Mouse (Mus musculus) cerebellum, adult 2 months (tissue): ENCODE results near the gene Ubqln5. TPM values are rescaled to one million over a fixed set of nuclear protein-coding genes. Genes with fewer than 3 reads are reported as not detected.

Experiments used
- DNase-seq, 2 experiments: peaks; one replicate each; pipeline ENCODE4 v3.0.0; 2021
- H3K27ac ChIP-seq: fragments of 200-500 bp; 2 replicates; pipeline ENCODE4 v1.5.1; 2012; ENCODE audit warnings: low read length, control low read depth, inconsistent platforms; ENCODE audit not compliant: insufficient read depth
- H3K27me3 ChIP-seq: fragments of 200-500 bp; 2 replicates; pipeline ENCODE4 v1.6.1; 2012; ENCODE audit warnings: inconsistent platforms, mild to moderate bottlenecking, low read length, moderate library complexity; ENCODE audit not compliant: control insufficient read depth, insufficient read depth
- H3K4me1 ChIP-seq: fragments of 200-500 bp; 2 replicates; pipeline ENCODE4 v1.6.1; 2011; ENCODE audit warnings: low read length; ENCODE audit not compliant: control insufficient read depth, insufficient read depth
- H3K4me3 ChIP-seq: fragments of 200-500 bp; replicated peaks from 2 replicates; pipeline ENCODE3; 2011; ENCODE audit warnings: mild to moderate bottlenecking, low read depth, low read length, control low read depth; ENCODE audit not compliant: insufficient read depth
- CTCF ChIP-seq: fragments of 200-500 bp; IDR thresholded peaks from 2 replicates; pipeline ENCODE4 v1.5.1; 2011; ENCODE audit warnings: low read depth, mild to moderate bottlenecking, control low read depth, low read length, moderate library complexity, borderline replicate concordance; ENCODE audit not compliant: insufficient read depth
- POLR2A ChIP-seq: fragments of 200-500 bp; IDR thresholded peaks from 2 replicates; pipeline ENCODE4 v1.6.1; 2011; ENCODE audit warnings: low read length, control low read depth, borderline replicate concordance; ENCODE audit not compliant: insufficient read depth
- WGBS: fragments of 180-500 bp; shearing (Covaris S2); methylation state at CpG from one replicate; pipeline ENCODE4 v1.1.7; 2018; 5-methylcytosine and 5-hydroxymethylcytosine counted together
- polyA plus RNA-seq: library from polyadenylated mRNA; depleted of rRNA; stranded (reverse); fragments of >200 nt; gene quantifications from 2 replicates; pipeline ENCODE4 v1.2.3, GENCODE M21; 2012; rRNA removed

Ubqln5 gene
- not detected in 2 replicates for polyA plus RNA-seq

GRCm38 (mm10) chr7:104129726-104130125 is at the start of gene Ubqln5:
Gene Ubqln5, minus strand, starts transcription at chr7:104129826.
- whole genome bisulfite sequencing: 89% methylated on average over 5 of the region's 5 CpGs
- Histone ChIP-seq H3K27me3 (no peaks in the 10 kb centered on the region), H3K27ac (no peak within 1 kb of the TSS), H3K4me3 (no peak within 1 kb of the TSS), H3K4me1 (no peaks in the 10 kb centered on the region)
- DNase-seq: no peak
- TF ChIP-seq POLR2A (no peak), CTCF (no peak)

- WGBS: 61% methylated on average over 1 of the region's 1 CpGs
- Histone ChIP-seq H3K27ac (no peak overlapping the region), H3K4me1 (no peaks in the 10 kb centered on the region), H3K27me3 (no peaks in the 10 kb centered on the region), H3K4me3 (no peak overlapping the region)
- DNase-seq: no peak
- TF ChIP-seq CTCF (no peak), POLR2A (no peak)
Observed at GRCm38 (mm10) chr7:104179074-104179473, 49.4 kb upstream of the Ubqln5 start.

- Histone ChIP-seq H3K27me3 (no peaks in the 10 kb centered on the region), H3K27ac (no peak overlapping the region), H3K4me3 (no peak overlapping the region), H3K4me1 (no peaks in the 10 kb centered on the region)
- no peak for DNase-seq
- WGBS: 43% methylated on average over 5 of the region's 5 CpGs
- TF ChIP-seq POLR2A (no peak), CTCF (no peak)
Observed at GRCm38 (mm10) chr7:104178422-104179054, 48.9 kb upstream of the Ubqln5 start.

DNA sequence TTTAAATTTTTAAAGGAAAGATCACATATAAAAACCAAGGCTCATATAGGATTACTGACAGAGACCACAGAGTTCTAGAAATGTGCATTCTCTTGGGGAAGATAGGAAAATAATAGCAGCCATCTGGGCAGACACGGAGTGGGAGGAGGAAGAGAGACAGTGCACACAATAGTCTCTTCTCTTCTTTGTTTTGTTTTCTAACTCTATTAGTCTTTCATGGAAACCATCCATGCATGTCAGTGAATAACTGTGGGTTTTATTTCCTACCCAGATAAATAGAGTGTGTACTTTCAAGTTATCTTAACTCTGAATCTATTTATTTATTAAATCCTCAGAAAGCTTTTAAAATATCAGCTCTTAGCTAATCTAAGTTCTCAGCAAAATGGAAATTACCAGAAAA is 45.5 kb upstream of the Ubqln5 start:
- no peak for TF ChIP-seq POLR2A
- TF ChIP-seq CTCF: no peak
- H3K27ac ChIP-seq: no peak overlapping the region
- no peaks in the 10 kb centered on the region for H3K27me3 ChIP-seq
- no peak overlapping the region for H3K4me3 ChIP-seq
- WGBS: 10% methylated on average over 1 of the region's 1 CpGs
- DNase-seq: no peak
- H3K4me1 ChIP-seq: no peaks in the 10 kb centered on the region

DNA sequence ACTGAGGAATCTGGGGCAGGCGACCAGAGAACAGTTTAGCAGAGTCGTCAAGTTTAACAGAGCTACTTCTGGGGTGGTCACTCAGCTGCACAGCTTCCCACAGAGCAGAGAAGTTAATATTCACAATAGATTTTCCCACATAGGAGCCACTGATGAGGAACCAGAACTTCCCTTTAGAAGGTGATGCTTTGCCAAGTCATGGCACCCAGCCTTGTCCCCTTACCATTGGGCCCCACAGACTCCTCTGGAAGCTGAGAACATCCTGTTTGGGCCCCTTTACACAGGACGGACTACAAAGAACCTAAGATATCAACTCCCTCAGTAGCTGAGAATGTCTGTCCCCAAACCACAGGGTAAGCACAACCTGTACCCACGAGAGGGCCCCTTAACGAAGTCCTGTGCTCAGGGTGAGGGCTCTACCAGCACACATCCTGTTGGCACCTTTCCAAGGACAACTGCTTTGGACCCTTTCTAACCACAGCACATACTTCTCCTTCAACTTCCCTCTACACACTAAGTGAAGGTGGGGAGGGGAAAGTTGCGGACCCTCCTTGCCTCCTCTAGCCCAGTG is 40.1 kb upstream of the Ubqln5 start:
- no peak for DNase-seq
- TF ChIP-seq CTCF (no peak), POLR2A (no peak)
- Histone ChIP-seq H3K4me3 (no peak overlapping the region), H3K4me1 (no peaks in the 10 kb centered on the region), H3K27me3 (no peaks in the 10 kb centered on the region), H3K27ac (no peak overlapping the region)
- 73% methylated on average over 6 of the region's 6 CpGs for WGBS

GRCm38 (mm10) chr7:104167105-104167504 is 37.5 kb upstream of the Ubqln5 start:
- DNase-seq: no peak
- TF ChIP-seq POLR2A (no peak), CTCF (no peak)
- Histone ChIP-seq H3K27ac (no peak overlapping the region), H3K4me3 (no peak overlapping the region), H3K27me3 (no peaks in the 10 kb centered on the region), H3K4me1 (no peaks in the 10 kb centered on the region)
- WGBS: 85% methylated on average over 6 of the region's 6 CpGs

- H3K27ac ChIP-seq: no peak within 1 kb of the TSS
- no peaks in the 10 kb centered on the region for H3K4me1 ChIP-seq
- no peak for DNase-seq
- H3K4me3 ChIP-seq: no peak within 1 kb of the TSS
- 90% methylated on average over 2 of the region's 2 CpGs for WGBS
- TF ChIP-seq CTCF (no peak), POLR2A (no peak)
- H3K27me3 ChIP-seq: no peaks in the 10 kb centered on the region
Observed at GRCm38 (mm10) chr7:104150456-104150855, 20.8 kb upstream of the Ubqln5 start, which contains the start of gene Ubqlnl. Gene Ubqlnl, minus strand, starts transcription at chr7:104150556.

- Histone ChIP-seq H3K4me3 (no peak within 1 kb of the TSS), H3K4me1 (no peaks in the 10 kb centered on the region), H3K27me3 (no peaks in the 10 kb centered on the region), H3K27ac (no peak within 1 kb of the TSS)
- DNase-seq: no peak
- no peak for TF ChIP-seq POLR2A
- TF ChIP-seq CTCF: no peak
- 55% methylated on average over 3 of the region's 3 CpGs for WGBS
Observed at GRCm38 (mm10) chr7:104143179-104143578, 13.6 kb upstream of the Ubqln5 start, which contains the start of gene Ubqln3. Gene Ubqln3, minus strand, starts transcription at chr7:104143279.
